In the genomic region with DNA sequence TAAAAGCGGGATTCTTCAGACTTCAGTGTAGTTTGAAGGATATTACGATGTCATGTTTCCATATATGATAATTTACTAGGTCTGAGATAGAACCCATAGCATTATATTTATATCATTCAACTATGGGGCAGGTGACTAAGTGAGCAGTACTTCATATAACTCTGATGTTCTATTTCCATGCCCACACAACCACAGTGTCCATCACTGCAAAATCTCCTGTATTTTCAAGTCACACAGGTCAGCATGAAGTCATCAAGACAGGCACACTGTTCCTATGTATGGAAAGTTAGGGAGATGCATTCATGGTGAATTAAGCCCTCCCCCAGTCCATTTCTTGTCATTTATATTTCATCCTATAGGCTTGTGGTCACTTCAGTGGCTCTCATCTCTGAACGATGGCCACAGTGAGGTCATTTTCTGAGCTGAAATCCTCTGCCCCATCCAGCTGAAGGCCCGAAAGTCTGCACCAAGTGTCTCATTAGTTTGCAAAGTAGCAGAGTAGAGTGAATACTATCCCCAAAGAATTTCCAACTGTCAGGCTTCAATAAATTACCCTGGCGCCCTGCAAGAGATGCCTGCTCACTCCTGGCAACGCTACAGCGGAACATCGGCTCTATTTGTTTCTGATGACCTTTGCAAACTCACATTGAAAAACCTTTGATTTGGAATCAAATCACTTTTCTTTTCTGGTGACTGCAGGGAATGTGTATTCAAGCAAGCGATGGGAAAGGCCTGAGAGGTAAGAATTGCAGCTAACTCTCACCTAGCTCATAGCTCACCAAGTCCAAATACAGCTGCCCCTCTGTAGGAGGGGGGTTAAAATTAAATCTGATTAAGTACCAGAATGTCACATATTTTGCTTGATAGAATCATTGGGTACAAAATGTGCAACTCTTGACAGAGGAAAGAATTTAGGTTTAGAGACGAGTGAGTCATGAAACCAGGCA, we compare ENCODE assay signal across 12 mouse cellular contexts.
DNase-seq lines count a peak whose midpoint lies in the region; ATAC-seq and TF ChIP-seq lines count a peak whose summit lies in the region.
"Had no signal": no experiment of that assay in that cellular context is flagged by ENCODE, and none has a peak within 500 bp of the region (broad histone marks: within the 10 kb centered on the region; RNA-seq: fewer than 3 reads in every experiment).

No protein-coding gene starts in this region.

- no peak overlapping the region for H3K27ac ChIP-seq in forebrain, embryonic 15.5 days (replicated peaks)
- no peak overlapping the region for H3K27ac ChIP-seq in forebrain, postnatal 0 days (ENCODE audit: low read depth, low read length)
- H3K27ac ChIP-seq in midbrain, embryonic 13.5 days: no peak overlapping the region
- H3K27ac ChIP-seq: embryonic facial prominence, embryonic 10.5 days; heart, embryonic 15.5 days had no signal

- TF ChIP-seq CTCF in forebrain, postnatal 0 days (IDR thresholded peaks at IDR 0.05; ENCODE audit: low read depth): no peak

- ATAC-seq in forebrain, embryonic 15.5 days (replicated peaks): 0 out of 2 replicates have a peak, but pooled peaks have one; percentile 35
- ATAC-seq in forebrain, postnatal 0 days: no peak
- ATAC-seq in midbrain, embryonic 13.5 days: peak; percentile 37; the same call in 1 of the 2 replicates
- ATAC-seq: inflammation-experienced regulatory T-cells, adult 6 months; liver, postnatal 0 days had no signal

- H3K4me1 ChIP-seq in forebrain, embryonic 15.5 days: 0 out of 2 replicates have a peak, but pooled peaks cover 3% of the 10 kb centered on the region
- no peaks in the 10 kb centered on the region for H3K4me1 ChIP-seq in forebrain, postnatal 0 days (ENCODE audit: insufficient read depth)
- no peaks in the 10 kb centered on the region for H3K4me1 ChIP-seq in midbrain, embryonic 13.5 days (replicated peaks)
- H3K4me1 ChIP-seq: embryonic facial prominence, embryonic 10.5 days had no signal

- no peaks in the 10 kb centered on the region for H3K9me3 ChIP-seq in forebrain, embryonic 15.5 days
- H3K9me3 ChIP-seq in forebrain, postnatal 0 days (ENCODE audit: low read length): no peaks in the 10 kb centered on the region
- no peaks in the 10 kb centered on the region for H3K9me3 ChIP-seq in midbrain, embryonic 13.5 days
- H3K9me3 ChIP-seq: embryonic facial prominence, embryonic 10.5 days; heart, embryonic 15.5 days had no signal

- H3K36me3 ChIP-seq in forebrain, embryonic 15.5 days: no peaks in the 10 kb centered on the region
- H3K36me3 ChIP-seq in forebrain, postnatal 0 days (ENCODE audit: insufficient read depth): no peaks in the 10 kb centered on the region
- H3K36me3 ChIP-seq in midbrain, embryonic 13.5 days: no peaks in the 10 kb centered on the region
- H3K36me3 ChIP-seq: embryonic facial prominence, embryonic 10.5 days; heart, embryonic 15.5 days had no signal

- no peak for DNase-seq in forebrain, postnatal 0 days
- DNase-seq in Muller cell, postnatal 12 days (ENCODE audit: inconsistent ontology term): peak; percentile 54
- DNase-seq in embryo, embryonic 11.5 days (ENCODE audit: low read depth, low spot score): peak; percentile 9
- DNase-seq in cerebellum, adult 18-20 months: no peak
- no peak for DNase-seq in lung, postnatal 10 days

- no peak overlapping the region for H3K4me3 ChIP-seq in forebrain, embryonic 15.5 days
- no peak overlapping the region for H3K4me3 ChIP-seq in forebrain, postnatal 0 days (ENCODE audit: low read depth, low read length)
- no peak overlapping the region for H3K4me3 ChIP-seq in midbrain, embryonic 13.5 days (replicated peaks)
- H3K4me3 ChIP-seq: embryonic facial prominence, embryonic 10.5 days; erythroblast, embryonic 14.5 days; heart, embryonic 15.5 days had no signal

- no peaks in the 10 kb centered on the region for H3K27me3 ChIP-seq in forebrain, embryonic 15.5 days
- H3K27me3 ChIP-seq in forebrain, postnatal 0 days (ENCODE audit: insufficient read depth, low read length): no peaks in the 10 kb centered on the region
- no peaks in the 10 kb centered on the region for H3K27me3 ChIP-seq in midbrain, embryonic 13.5 days
- H3K27me3 ChIP-seq: heart, embryonic 15.5 days had no signal

- WGBS in forebrain, embryonic 15.5 days: 51% methylated on average over 10 of the region's 10 CpGs
- WGBS in forebrain, postnatal 0 days: 49% methylated on average over 10 of the region's 10 CpGs
- WGBS in midbrain, embryonic 13.5 days: 35% methylated on average over 10 of the region's 10 CpGs

- H3K9ac ChIP-seq in forebrain, embryonic 15.5 days (replicated peaks): no peak overlapping the region
- H3K9ac ChIP-seq in forebrain, postnatal 0 days: no peak overlapping the region
- no peak overlapping the region for H3K9ac ChIP-seq in midbrain, embryonic 13.5 days (replicated peaks)
- H3K9ac ChIP-seq: heart, embryonic 15.5 days; liver, postnatal 0 days had no signal

- no peak overlapping the region for H3K4me2 ChIP-seq in forebrain, embryonic 15.5 days (replicated peaks)
- H3K4me2 ChIP-seq in forebrain, postnatal 0 days (ENCODE audit: low read depth): no peak overlapping the region
- no peak overlapping the region for H3K4me2 ChIP-seq in midbrain, embryonic 13.5 days (replicated peaks)
- H3K4me2 ChIP-seq: heart, embryonic 15.5 days had no signal

Comparison
In these comparisons a context has a peak if more than half of its experiments do, and no peak if none do; other contexts are left out.
1. DNase-seq: peak in Muller cell, postnatal 12 days (single experiment) and embryo, embryonic 11.5 days (single experiment); none in forebrain, postnatal 0 days (single experiment), cerebellum, adult 18-20 months (0 of 2) and lung, postnatal 10 days (single experiment).